Mouse (Mus musculus): Measurements from ENCODE around the gene Stip1. TPM values are rescaled to one million over a fixed set of nuclear protein-coding genes. Genes with fewer than 3 reads are reported as not detected.

Gene Stip1
- total RNA-seq, 2 experiments from 2014 or later, result 80.7 to 91.9 TPM

GRCm38 (mm10) chr19:6972247-6972917 is 67.4 kb downstream of the Stip1 start:
- DNase-seq, result no peak
- intact Hi-C loops (cut with DNase I), result no loop called here

- no peak for DNase-seq
- intact Hi-C loops (cut with DNase I), result no loop called here
These were observed 68.1 kb downstream of the Stip1 start for GRCm38 (mm10) chr19:6971644-6972043.

Other genes with a start within 250 kb of the Stip1 start
- gene Rps6ka4, start 199.3 kb downstream of the Stip1 start, total RNA-seq (2021), result 1 to 10 TPM; 8.1 to 8.5 TPM
- gene Ccdc88b, start 181.8 kb downstream of the Stip1 start, total RNA-seq (2021), result under 1 TPM; 0.37 to 0.56 TPM
- 10 to 100 TPM; 31.7 to 38.8 TPM for gene Trmt112, start 130.3 kb downstream of the Stip1 start, total RNA-seq (2021)
- gene Prdx5, start 129.9 kb downstream of the Stip1 start, total RNA-seq (2021), result 100 to 1,000 TPM; 204 to 205 TPM
- 10 to 100 TPM; 84.3 to 85.3 TPM for gene Esrra, start 118.2 kb downstream of the Stip1 start, total RNA-seq (2021)
- gene Catsperz, start 114.6 kb downstream of the Stip1 start, total RNA-seq (2021), result not detected
- gene Kcnk4, start 105.5 kb downstream of the Stip1 start, total RNA-seq (2021), result not detected
- 10 to 100 TPM; 10.7 to 14.1 TPM for gene Bad, start 98.1 kb downstream of the Stip1 start, total RNA-seq (2021)
- 1 to 10 TPM; 9.4 to 9.7 TPM for gene Gpr137, start 97.5 kb downstream of the Stip1 start, total RNA-seq (2021)
- 100 to 1,000 TPM; 105 to 128 TPM for gene Ppp1r14b, start 65.0 kb downstream of the Stip1 start, total RNA-seq (2021)
- 10 to 100 TPM in 1 of 2 experiments, 1 to 10 TPM in 1; 8.1 to 10.7 TPM for gene Plcb3, start 63.5 kb downstream of the Stip1 start, total RNA-seq (2021)
- gene Fkbp2, start 59.5 kb downstream of the Stip1 start, total RNA-seq (2021), result 10 to 100 TPM in 1 of 2 experiments, 1 to 10 TPM in 1; 7.5 to 11.6 TPM
- 100 to 1,000 TPM; 140 to 153 TPM for gene Vegfb, start 52.3 kb downstream of the Stip1 start, total RNA-seq (2021)
- 10 to 100 TPM; 31.1 to 36.4 TPM for gene Dnajc4, start 47.4 kb downstream of the Stip1 start, total RNA-seq (2021)
- 10 to 100 TPM; 11.4 to 16.5 TPM for gene Nudt22, start 43.9 kb downstream of the Stip1 start, total RNA-seq (2021)
- gene Trpt1, start 43.8 kb downstream of the Stip1 start, total RNA-seq (2021), result 10 to 100 TPM; 21.0 to 23.2 TPM
- gene Fermt3, start 20.5 kb downstream of the Stip1 start, total RNA-seq (2021), result 1 to 10 TPM; 1.1 to 1.5 TPM
- 100 to 1,000 TPM; 240 to 280 TPM for gene Macrod1, start 16.8 kb upstream of the Stip1 start, total RNA-seq (2021)
- gene Flrt1, start 65.8 kb upstream of the Stip1 start, total RNA-seq (2021), result under 1 TPM; 0.36 to 0.49 TPM
- gene Otub1, start 166.3 kb upstream of the Stip1 start, total RNA-seq (2021), result 10 to 100 TPM; 45.4 to 49.9 TPM
- gene Cox8a, start 177.6 kb upstream of the Stip1 start, total RNA-seq (2021), result 10 to 100 TPM; 80.2 to 87.0 TPM
- gene Naa40, start 201.2 kb upstream of the Stip1 start, total RNA-seq (2021), result 10 to 100 TPM in 1 of 2 experiments, 1 to 10 TPM in 1; 7.8 to 11.3 TPM
- 1 to 10 TPM; 1.8 to 2.1 TPM for gene Rcor2, start 227.4 kb upstream of the Stip1 start, total RNA-seq (2021)